Mouse (Mus musculus) thymus, adult 2 months (tissue): ENCODE measurements around the gene Tmprss12. TPM values are rescaled to one million over a fixed set of nuclear protein-coding genes. Genes with fewer than 3 reads are reported as not detected.
"Not testable (repeated sequence)": the region's sequence is repeated elsewhere in the genome, so short reads cannot be mapped to it uniquely, and the experiment has no call there.

Source experiments
- DNase-seq: peaks from one replicate; pipeline ENCODE4 v3.0.0; 2021
- H3K27ac ChIP-seq: fragments of 200-500 bp; 2 replicates; pipeline ENCODE4 v1.5.1; 2012; ENCODE audit warnings: low read length, control low read depth; ENCODE audit not compliant: control insufficient read depth, insufficient read depth
- H3K27me3 ChIP-seq: fragments of 200-500 bp; 2 replicates; pipeline ENCODE4 v1.6.1; 2012; ENCODE audit warnings: mild to moderate bottlenecking, low read length, moderate library complexity, mixed read lengths; ENCODE audit not compliant: control insufficient read depth, insufficient read depth
- H3K36me3 ChIP-seq: fragments of 200-500 bp; 2 replicates; pipeline ENCODE4 v1.6.1; 2012; ENCODE audit warnings: mild to moderate bottlenecking, low read length, moderate library complexity; ENCODE audit not compliant: control insufficient read depth, insufficient read depth
- H3K4me1 ChIP-seq: fragments of 200-500 bp; replicated peaks from 2 replicates; pipeline ENCODE4 v1.6.1; 2012; ENCODE audit warnings: low read length; ENCODE audit not compliant: control insufficient read depth, insufficient read depth
- H3K4me3 ChIP-seq: fragments of 200-500 bp; 2 replicates; pipeline ENCODE4 v1.5.1; 2012; ENCODE audit warnings: mild to moderate bottlenecking, low read length, control low read depth, moderate library complexity; ENCODE audit not compliant: control insufficient read depth, insufficient read depth
- CTCF ChIP-seq: fragments of 200-500 bp; IDR thresholded peaks from 2 replicates; pipeline ENCODE4 v1.5.1; 2012; ENCODE audit warnings: mild to moderate bottlenecking, control low read depth, low read length, moderate library complexity, borderline replicate concordance; ENCODE audit not compliant: control insufficient read depth, poor library complexity, insufficient read depth; ENCODE audit errors: extremely low read depth
- POLR2A ChIP-seq: fragments of 200-500 bp; IDR thresholded peaks from 2 replicates; pipeline ENCODE4 v1.6.1; 2012; ENCODE audit warnings: mild to moderate bottlenecking, low read length, control low read depth, moderate library complexity; ENCODE audit not compliant: control insufficient read depth, poor library complexity, insufficient read depth; ENCODE audit errors: extremely low read depth
- WGBS: fragments of 180-500 bp; shearing (Covaris S2); methylation state at CpG from one replicate; pipeline ENCODE4 v1.1.7; 2018; 5-methylcytosine and 5-hydroxymethylcytosine counted together
- polyA plus RNA-seq: library from polyadenylated mRNA; depleted of rRNA; stranded (reverse); fragments of >200 nt; gene quantifications from 2 replicates; pipeline ENCODE4 v1.2.3, GENCODE M21; 2012

Gene Tmprss12
- polyA plus RNA-seq, 1 experiment: not detected

DNA sequence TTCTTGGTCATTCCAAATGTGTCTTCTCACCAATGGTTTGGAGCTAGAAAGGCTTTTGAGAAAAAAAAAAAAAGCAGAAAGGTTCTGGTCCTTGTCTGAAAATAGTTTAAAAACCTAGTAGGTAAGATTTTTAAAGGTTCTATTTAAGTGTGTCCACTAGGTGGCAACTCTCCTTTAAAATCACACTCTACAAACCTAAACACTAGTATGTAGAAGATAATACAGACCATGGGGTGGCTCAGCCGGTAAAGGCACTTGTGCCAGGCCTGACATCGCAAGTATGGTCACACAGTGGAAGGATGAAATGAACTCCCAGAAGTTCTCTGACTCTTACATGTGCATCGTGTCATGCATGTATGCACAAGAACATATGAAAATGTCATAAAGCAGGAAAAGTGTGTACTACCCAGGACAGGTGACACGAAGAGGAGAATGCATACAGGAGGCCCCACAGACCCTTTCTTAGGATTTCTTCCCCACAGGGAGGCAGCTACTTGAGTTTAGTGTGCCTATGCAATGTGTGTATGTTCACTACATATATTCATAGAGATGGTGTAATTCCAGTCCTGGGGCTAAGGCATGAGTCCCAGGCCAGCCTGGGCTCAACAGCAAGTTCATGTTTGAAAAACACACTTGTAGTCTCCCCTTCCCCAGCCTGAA is 17.3 kb upstream of the Tmprss12 start:
- no peak for DNase-seq
- H3K27me3 ChIP-seq: no peaks in the 10 kb centered on the region
- no peaks in the 10 kb centered on the region for H3K4me1 ChIP-seq
- TF ChIP-seq POLR2A (no peak), CTCF (no peak)
- H3K27ac ChIP-seq: no peak overlapping the region
- no peak overlapping the region for H3K4me3 ChIP-seq
- peaks cover 20% of the 10 kb centered on the region for H3K36me3 ChIP-seq
- 44% methylated on average over 4 of the region's 4 CpGs for WGBS

DNA sequence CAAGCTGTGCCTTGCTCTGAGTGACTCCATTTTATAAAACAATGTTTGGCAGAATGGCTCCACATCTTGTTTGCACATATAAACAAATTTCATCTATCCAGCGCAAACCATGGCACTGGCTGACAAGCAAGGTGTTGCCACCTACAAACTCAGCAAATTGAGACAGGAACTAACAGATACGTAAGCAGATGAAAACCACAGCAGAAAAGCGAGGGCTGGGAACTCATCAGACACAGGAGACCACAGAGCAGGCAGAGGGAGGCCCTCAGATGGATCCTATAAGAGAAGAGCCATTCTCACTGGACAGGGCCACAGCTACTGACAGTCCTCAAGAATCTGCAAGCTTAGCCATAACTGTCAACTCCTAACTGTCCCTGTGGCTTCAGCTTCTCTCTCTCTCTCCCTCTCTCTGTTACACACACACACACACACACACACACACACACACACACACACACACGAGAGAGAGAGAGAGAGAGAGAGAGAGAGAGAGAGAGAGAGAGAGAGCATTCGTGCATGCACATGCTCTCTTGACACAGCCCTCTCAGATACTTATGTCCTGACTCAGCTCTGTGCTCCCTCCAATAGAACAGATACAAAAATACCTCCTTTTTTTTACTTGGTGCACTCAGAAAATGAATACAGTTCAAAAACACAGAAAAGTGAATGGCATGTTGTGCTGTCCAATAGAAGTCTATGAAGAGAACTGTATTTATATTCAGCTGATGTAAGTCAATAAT is 14.9 kb upstream of the Tmprss12 start:
- peaks cover 7% of the 10 kb centered on the region for H3K36me3 ChIP-seq
- no peaks in the 10 kb centered on the region for H3K27me3 ChIP-seq
- no peak overlapping the region for H3K4me3 ChIP-seq
- no peak overlapping the region for H3K27ac ChIP-seq
- WGBS: 43% methylated on average over 5 of the region's 5 CpGs
- no peaks in the 10 kb centered on the region for H3K4me1 ChIP-seq
- DNase-seq: no peak
- TF ChIP-seq POLR2A (no peak), CTCF (no peak)

DNA sequence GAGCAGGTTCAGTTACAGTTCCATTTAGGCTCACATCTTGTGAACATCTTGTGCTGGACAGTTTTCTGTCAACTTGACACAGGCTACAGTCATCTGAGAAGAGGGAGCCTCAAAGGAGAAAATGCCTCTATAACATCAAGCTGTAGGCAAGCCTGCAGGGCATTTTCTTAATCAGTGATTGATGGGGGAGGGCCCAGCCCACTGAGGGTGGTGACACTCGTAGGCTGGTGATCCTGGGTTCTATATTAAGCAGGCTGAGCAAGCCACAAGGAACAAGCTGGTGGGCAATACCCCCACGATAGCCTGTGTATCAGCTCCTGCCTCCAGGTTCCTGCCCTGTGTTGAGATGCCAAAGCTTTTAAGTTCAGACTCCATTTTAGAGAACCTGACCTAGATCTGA is 11.7 kb upstream of the Tmprss12 start:
- WGBS: 93% methylated on average over 2 of the region's 2 CpGs
- Histone ChIP-seq H3K4me3 (no peak overlapping the region), H3K27me3 (no peaks in the 10 kb centered on the region), H3K36me3 (no peaks in the 10 kb centered on the region), H3K4me1 (no peaks in the 10 kb centered on the region), H3K27ac (no peak overlapping the region)
- TF ChIP-seq CTCF (no peak), POLR2A (no peak)
- no peak for DNase-seq

DNA sequence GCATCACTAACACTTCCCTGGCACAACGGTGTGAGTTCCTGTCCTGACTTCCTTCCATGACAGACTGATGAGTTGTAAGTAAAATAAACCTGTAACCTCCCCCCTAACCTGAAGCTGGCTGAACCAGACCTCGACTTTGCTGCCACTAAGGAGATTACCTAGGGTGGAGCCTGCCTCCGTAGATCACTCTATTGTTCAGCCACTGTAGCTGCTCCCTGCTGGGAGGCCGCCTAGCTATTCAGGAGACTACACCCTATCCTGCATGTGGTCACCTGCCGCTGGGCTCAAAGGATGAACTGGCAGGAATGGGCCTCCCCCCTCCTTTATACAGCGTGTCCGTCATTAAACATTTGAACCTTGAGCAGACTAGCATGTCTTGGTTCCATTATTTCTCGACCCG is 10.9 kb upstream of the Tmprss12 start:
- no peaks in the 10 kb centered on the region for H3K36me3 ChIP-seq
- H3K27me3 ChIP-seq: no peaks in the 10 kb centered on the region
- no peak for TF ChIP-seq CTCF
- TF ChIP-seq POLR2A: no peak
- no peak overlapping the region for H3K4me3 ChIP-seq
- no peaks in the 10 kb centered on the region for H3K4me1 ChIP-seq
- H3K27ac ChIP-seq: no peak overlapping the region
- 73% methylated on average over 9 of the region's 9 CpGs for WGBS
- no peak for DNase-seq

DNA sequence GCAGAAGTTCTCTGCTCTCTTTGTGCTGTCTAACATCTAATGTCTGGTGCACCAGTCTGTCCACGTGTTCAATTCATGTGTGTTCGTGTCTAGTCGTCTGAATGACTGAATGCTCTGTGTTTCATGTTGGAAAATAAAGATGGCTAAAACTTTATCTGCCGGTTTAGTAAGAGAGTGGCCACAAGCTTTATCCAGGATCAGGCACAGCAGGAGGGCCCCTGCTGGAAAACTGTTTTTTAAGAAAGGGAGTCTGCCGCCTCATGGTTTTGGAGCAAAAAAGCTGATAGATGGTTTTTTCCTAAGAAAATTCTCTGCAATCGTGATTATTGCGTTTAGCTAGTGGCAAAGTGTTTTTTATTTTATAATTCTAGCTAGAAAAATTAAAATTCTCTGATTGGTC is 10.0 kb upstream of the Tmprss12 start:
- H3K27me3 ChIP-seq, H3K4me3 ChIP-seq, H3K4me1 ChIP-seq, DNase-seq, H3K36me3 ChIP-seq, H3K27ac ChIP-seq: not testable (repeated sequence)
- 85% methylated on average over 7 of the region's 7 CpGs for WGBS

- H3K36me3 ChIP-seq: no peaks in the 10 kb centered on the region
- TF ChIP-seq CTCF (no peak), POLR2A (no peak)
- WGBS: 91% methylated on average over 14 of the region's 14 CpGs
- H3K4me1 ChIP-seq: no peaks in the 10 kb centered on the region
- DNase-seq: no peak
- no peak overlapping the region for H3K4me3 ChIP-seq
- H3K27ac ChIP-seq: no peak overlapping the region
- H3K27me3 ChIP-seq: no peaks in the 10 kb centered on the region
Measured at GRCm38 (mm10) chr15:100271411-100271810, 9.2 kb upstream of the Tmprss12 start.

- H3K27me3 ChIP-seq, DNase-seq, H3K4me3 ChIP-seq, H3K4me1 ChIP-seq, H3K36me3 ChIP-seq, H3K27ac ChIP-seq: not testable (repeated sequence)
- 95% methylated on average over 4 of the region's 4 CpGs for WGBS
Measured at GRCm38 (mm10) chr15:100273791-100274308, 6.8 kb upstream of the Tmprss12 start.
